In genomic region chr12:80013904-80014597, GRCm38 (mm10) we compare ENCODE assay signal across 9 mouse cellular contexts.
DNase-seq lines count a peak whose midpoint lies in the region; ATAC-seq lines count a peak whose summit lies in the region.
"Had no signal": no experiment of that assay in that cellular context is flagged by ENCODE, and none has a peak within 500 bp of the region (broad histone marks: within the 10 kb centered on the region; RNA-seq: fewer than 3 reads in every experiment).

No protein-coding gene starts in this region.

- H3K27ac ChIP-seq in heart, embryonic 10.5 days = peak overlapping the region; percentile 56
- H3K27ac ChIP-seq in limb, embryonic 15.5 days = peak overlapping the region; percentile 90
- peak overlapping the region; percentile 77 for H3K27ac ChIP-seq in midbrain, embryonic 14.5 days (replicated peaks; ENCODE audit: low read depth, low read length)
- peak overlapping the region; percentile 96 for H3K27ac ChIP-seq in stomach, embryonic 16.5 days (ENCODE audit: low read length)

- peaks cover 64% of the 10 kb centered on the region for H3K4me1 ChIP-seq in heart, embryonic 10.5 days
- peaks cover 44% of the 10 kb centered on the region for H3K4me1 ChIP-seq in limb, embryonic 15.5 days
- H3K4me1 ChIP-seq in midbrain, embryonic 14.5 days (ENCODE audit: control insufficient read depth, insufficient read depth, low read length) = 0 out of 2 replicates have a peak, but pooled peaks cover 8% of the 10 kb centered on the region
- peaks cover 39% of the 10 kb centered on the region for H3K4me1 ChIP-seq in stomach, embryonic 16.5 days (ENCODE audit: control insufficient read depth, insufficient read depth, low read length)

- H3K4me2 ChIP-seq in limb, embryonic 15.5 days = peak overlapping the region; percentile 15
- peak overlapping the region; percentile 50 for H3K4me2 ChIP-seq in midbrain, embryonic 14.5 days (ENCODE audit: low read length)
- H3K4me2 ChIP-seq in stomach, embryonic 16.5 days (ENCODE audit: low read depth, low read length) = peak overlapping the region; percentile 48

- peak; percentile 96 for DNase-seq in heart, adult 11 months
- DNase-seq in heart, adult 8-10 months (ENCODE audit: low spot score) = no peak
- DNase-seq in embryo, embryonic 11 days = peak; percentile 70
- DNase-seq in heart, embryonic 10.5 days (ENCODE audit: low spot score) = no peak
- peak; percentile 67 for DNase-seq in kidney, adult 9 months
- peak; percentile 81 for DNase-seq in midbrain, embryonic 14.5 days

- no peak overlapping the region for H3K9ac ChIP-seq in limb, embryonic 15.5 days
- H3K9ac ChIP-seq in midbrain, embryonic 14.5 days (replicated peaks; ENCODE audit: low read length) = peak overlapping the region; percentile 39; the same call in 1 of the 2 replicates
- peak overlapping the region; percentile 64 for H3K9ac ChIP-seq in stomach, embryonic 16.5 days (ENCODE audit: low read length)

- H3K36me3 ChIP-seq in heart, embryonic 10.5 days = no peaks in the 10 kb centered on the region
- no peaks in the 10 kb centered on the region for H3K36me3 ChIP-seq in limb, embryonic 15.5 days
- no peaks in the 10 kb centered on the region for H3K36me3 ChIP-seq in midbrain, embryonic 14.5 days (ENCODE audit: control insufficient read depth, insufficient read depth, low read length)
- no peaks in the 10 kb centered on the region for H3K36me3 ChIP-seq in stomach, embryonic 16.5 days (ENCODE audit: control insufficient read depth, insufficient read depth, low read length)

- no peaks in the 10 kb centered on the region for H3K9me3 ChIP-seq in heart, embryonic 10.5 days
- no peaks in the 10 kb centered on the region for H3K9me3 ChIP-seq in limb, embryonic 15.5 days
- H3K9me3 ChIP-seq in midbrain, embryonic 14.5 days (ENCODE audit: control insufficient read depth, low read length) = no peaks in the 10 kb centered on the region
- no peaks in the 10 kb centered on the region for H3K9me3 ChIP-seq in stomach, embryonic 16.5 days (replicated peaks; ENCODE audit: control insufficient read depth, low read length)

- H3K27me3 ChIP-seq in heart, embryonic 10.5 days (ENCODE audit: insufficient read depth, poor library complexity, severe bottlenecking) = no peaks in the 10 kb centered on the region
- H3K27me3 ChIP-seq in limb, embryonic 15.5 days = no peaks in the 10 kb centered on the region
- H3K27me3 ChIP-seq in midbrain, embryonic 14.5 days (ENCODE audit: control insufficient read depth, insufficient read depth, low read length) = no peaks in the 10 kb centered on the region
- no peaks in the 10 kb centered on the region for H3K27me3 ChIP-seq in stomach, embryonic 16.5 days (ENCODE audit: control insufficient read depth, insufficient read depth, low read length)
- H3K27me3 ChIP-seq: Patski had no signal

- H3K4me3 ChIP-seq in heart, embryonic 10.5 days = no peak overlapping the region
- no peak overlapping the region for H3K4me3 ChIP-seq in limb, embryonic 15.5 days
- H3K4me3 ChIP-seq in midbrain, embryonic 14.5 days (replicated peaks; ENCODE audit: low read depth, low read length) = 0 out of 2 replicates have a peak overlapping the region, but pooled peaks have one; percentile 12
- H3K4me3 ChIP-seq in stomach, embryonic 16.5 days (replicated peaks; ENCODE audit: low read length) = peak overlapping the region; percentile 13; the same call in 1 of the 2 replicates

- ATAC-seq in limb, embryonic 15.5 days (ENCODE audit: insufficient number of reproducible peaks, low FRiP score, low TSS enrichment, low read depth) = no peak
- peak; percentile 64; the same call in 1 of the 2 replicates for ATAC-seq in midbrain, embryonic 14.5 days (ENCODE audit: low FRiP score, low TSS enrichment)
- peak; percentile 52; the same call in 1 of the 2 replicates for ATAC-seq in stomach, embryonic 16.5 days (ENCODE audit: insufficient read depth, low FRiP score)
- ATAC-seq: Patski had no signal

- WGBS in heart, embryonic 10.5 days = 39% methylated on average over 14 of the region's 14 CpGs
- 7% methylated on average over 14 of the region's 14 CpGs for WGBS in limb, embryonic 15.5 days
- 9% methylated on average over 14 of the region's 14 CpGs for WGBS in midbrain, embryonic 14.5 days
- 13% methylated on average over 14 of the region's 14 CpGs for WGBS in stomach, embryonic 16.5 days

Comparison
In these comparisons a context has a peak if more than half of its experiments do, and no peak if none do; other contexts are left out.
1. DNase-seq: peak in heart, adult 11 months (single experiment), embryo, embryonic 11 days (single experiment), kidney, adult 9 months (single experiment) and midbrain, embryonic 14.5 days (single experiment); none in heart, adult 8-10 months (single experiment) and heart, embryonic 10.5 days (single experiment).
2. H3K4me3 ChIP-seq: peak in midbrain, embryonic 14.5 days (single experiment) and stomach, embryonic 16.5 days (single experiment); none in heart, embryonic 10.5 days (single experiment) and limb, embryonic 15.5 days (single experiment).
3. Peak in every context shown above with its lines, with median percentiles within 50 percentile points of each other: H3K27ac ChIP-seq and H3K4me2 ChIP-seq.